Mouse (Mus musculus) erythroblast, embryonic 14.5 days (primary cell): ENCODE measurements around the gene Mbtps1. TPM values are rescaled to one million over a fixed set of nuclear protein-coding genes. Genes with fewer than 3 reads are reported as not detected.

Experiments used
- H3K27me3 ChIP-seq: 2 replicates; pipeline ENCODE4 v1.6.1; 2012; ENCODE audit warnings: inconsistent platforms; ENCODE audit not compliant: control insufficient read depth
- H3K36me3 ChIP-seq: 2 replicates; pipeline ENCODE4 v1.6.1; 2012; ENCODE audit warnings: mild to moderate bottlenecking, inconsistent platforms; ENCODE audit not compliant: control insufficient read depth
- H3K4me1 ChIP-seq: 2 replicates; pipeline ENCODE4 v1.6.1; 2012; ENCODE audit warnings: inconsistent platforms; ENCODE audit not compliant: control insufficient read depth
- H3K4me3 ChIP-seq: replicated peaks from 2 replicates; pipeline ENCODE3; 2012; ENCODE audit warnings: moderate library complexity, mild to moderate bottlenecking, inconsistent platforms
- H3K9me3 ChIP-seq: 2 replicates; pipeline ENCODE4 v1.6.1; 2012; ENCODE audit warnings: low read length, inconsistent platforms, mixed read lengths; ENCODE audit not compliant: control insufficient read depth
- GATA1 ChIP-seq: IDR thresholded peaks from 2 replicates; pipeline ENCODE4 v1.6.1; 2012; ENCODE audit warnings: low read length, inconsistent platforms, mixed read lengths
- TAL1 ChIP-seq: IDR thresholded peaks from 3 replicates; pipeline ENCODE4 v1.6.1; 2012; ENCODE audit warnings: low read length, inconsistent platforms, mixed read lengths
- polyA plus RNA-seq: library from polyadenylated mRNA; stranded (reverse); fragments of >175 nt; gene quantifications from 2 replicates; pipeline ENCODE4 v1.2.3, GENCODE M21; 2012

Gene Mbtps1
- polyA plus RNA-seq, 1 experiment = 13.4 TPM

GRCm38 (mm10) chr8:119459724-119460123 lies 98.8 kb downstream of the Mbtps1 start:
- Histone ChIP-seq H3K27me3 (peaks cover 5% of the 10 kb centered on the region), H3K4me3 (no peak overlapping the region), H3K9me3 (no peaks in the 10 kb centered on the region), H3K4me1 (no peaks in the 10 kb centered on the region), H3K36me3 (no peaks in the 10 kb centered on the region)
- TF ChIP-seq GATA1 = no peak
- no peak for TF ChIP-seq TAL1

Other genes starting within 250 kb of the Mbtps1 start
- 1.7 and 1.9 TPM in 2 replicates for gene Hsbp1, start 214.2 kb downstream of the Mbtps1 start, polyA plus RNA-seq
- 0.28 and 0.34 TPM in 2 replicates for gene Mlycd, start 163.9 kb downstream of the Mbtps1 start, polyA plus RNA-seq
- 0.17 and 0.30 TPM in 2 replicates for gene Osgin1, start 124.6 kb downstream of the Mbtps1 start, polyA plus RNA-seq
- not detected in 2 replicates for gene Necab2, start 112.0 kb downstream of the Mbtps1 start, polyA plus RNA-seq
- gene Slc38a8, start 57.0 kb downstream of the Mbtps1 start, polyA plus RNA-seq = not detected in 2 replicates
- 0.80 and 1.4 TPM in 2 replicates for gene Hsdl1, start 16.4 kb upstream of the Mbtps1 start, polyA plus RNA-seq
- gene Dnaaf1, start 16.5 kb upstream of the Mbtps1 start, polyA plus RNA-seq = not detected in 2 replicates
- 1.8 and 2.2 TPM in 2 replicates for gene Taf1c, start 46.5 kb upstream of the Mbtps1 start, polyA plus RNA-seq
- gene Adad2, start 54.0 kb upstream of the Mbtps1 start, polyA plus RNA-seq = not detected in 2 replicates
- gene Kcng4, start 76.9 kb upstream of the Mbtps1 start, polyA plus RNA-seq = not detected in 2 replicates
- not detected in 2 replicates for gene Wfdc1, start 107.6 kb upstream of the Mbtps1 start, polyA plus RNA-seq
- gene Atp2c2, start 141.3 kb upstream of the Mbtps1 start, polyA plus RNA-seq = not detected in 2 replicates
- 0.09 and 0.23 TPM in 2 replicates for gene Tldc1, start 219.7 kb upstream of the Mbtps1 start, polyA plus RNA-seq